7 mouse cellular contexts compared by ENCODE assay signal in genomic region chr8:73353794-73354179, GRCm38 (mm10). TPM values are rescaled to one million over a fixed set of nuclear protein-coding genes. Genes with fewer than 3 reads are reported as not detected.
DNase-seq lines count a peak whose midpoint lies in the region; ATAC-seq and TF ChIP-seq lines count a peak whose summit lies in the region.

No protein-coding gene starts in this region.

- peak overlapping the region; percentile 65 for H3K9ac ChIP-seq in lung, embryonic 16.5 days (ENCODE audit: low read length)
- H3K9ac ChIP-seq in forebrain, embryonic 13.5 days, result peak overlapping the region; percentile 74
- H3K9ac ChIP-seq in limb, embryonic 11.5 days (ENCODE audit: low read length), result peak overlapping the region; percentile 50

- peak; percentile 44 for ATAC-seq in lung, embryonic 16.5 days (ENCODE audit: low read depth)
- peak; percentile 39 for ATAC-seq in forebrain, embryonic 13.5 days
- ATAC-seq in limb, embryonic 11.5 days (ENCODE audit: insufficient number of reproducible peaks, low FRiP score, low TSS enrichment, low read depth), result peak; percentile 52

- H3K27ac ChIP-seq in lung, embryonic 16.5 days (ENCODE audit: low read length), result peak overlapping the region; percentile 68
- peak overlapping the region; percentile 87 for H3K27ac ChIP-seq in forebrain, embryonic 13.5 days
- H3K27ac ChIP-seq in limb, embryonic 11.5 days (replicated peaks; ENCODE audit: low read depth, low read length), result no peak overlapping the region
- H3K27ac ChIP-seq in small intestine, adult 2 months (ENCODE audit: insufficient read depth, low read depth, low read length), result peak overlapping the region; percentile 51

- H3K27me3 ChIP-seq in lung, embryonic 16.5 days (ENCODE audit: control insufficient read depth, insufficient read depth, low read depth, low read length), result no peaks in the 10 kb centered on the region
- no peaks in the 10 kb centered on the region for H3K27me3 ChIP-seq in forebrain, embryonic 13.5 days
- H3K27me3 ChIP-seq in limb, embryonic 11.5 days (ENCODE audit: control insufficient read depth, insufficient read depth, low read length), result no peaks in the 10 kb centered on the region
- peaks cover 5% of the 10 kb centered on the region for H3K27me3 ChIP-seq in small intestine, adult 2 months (ENCODE audit: control insufficient read depth, insufficient read depth, low read length)

- WGBS in lung, embryonic 16.5 days, result 0% methylated on average over 16 of the region's 16 CpGs
- WGBS in forebrain, embryonic 13.5 days, result under 1% methylated on average over 16 of the region's 16 CpGs
- WGBS in limb, embryonic 11.5 days, result under 1% methylated on average over 16 of the region's 16 CpGs
- under 1% methylated on average over 16 of the region's 16 CpGs for WGBS in small intestine, adult 2 months

- H3K9me3 ChIP-seq in lung, embryonic 16.5 days (ENCODE audit: control insufficient read depth, low read length), result no peaks in the 10 kb centered on the region
- H3K9me3 ChIP-seq in forebrain, embryonic 13.5 days (replicated peaks), result no peaks in the 10 kb centered on the region
- no peaks in the 10 kb centered on the region for H3K9me3 ChIP-seq in limb, embryonic 11.5 days (ENCODE audit: control insufficient read depth, low read length)

- no peak for TF ChIP-seq POLR2A in small intestine, adult 2 months (IDR thresholded peaks at IDR 0.05; ENCODE audit: low read depth, low read length)

- peak overlapping the region; percentile 86 for H3K4me3 ChIP-seq in lung, embryonic 16.5 days (ENCODE audit: low read length)
- peak overlapping the region; percentile 90 for H3K4me3 ChIP-seq in forebrain, embryonic 13.5 days
- H3K4me3 ChIP-seq in limb, embryonic 11.5 days (ENCODE audit: low read depth, low read length), result peak overlapping the region; percentile 82
- H3K4me3 ChIP-seq in small intestine, adult 2 months (ENCODE audit: low read depth, low read length), result peak overlapping the region; percentile 87

- TF ChIP-seq CTCF in small intestine, adult 2 months (IDR thresholded peaks at IDR 0.05; ENCODE audit: extremely low read depth, insufficient read length, insufficient replicate concordance, low read depth, low read length), result no peak

- H3K4me2 ChIP-seq in lung, embryonic 16.5 days (ENCODE audit: low read depth, low read length), result peak overlapping the region; percentile 69
- H3K4me2 ChIP-seq in forebrain, embryonic 13.5 days, result peak overlapping the region; percentile 78
- H3K4me2 ChIP-seq in limb, embryonic 11.5 days (ENCODE audit: low read depth, severe bottlenecking), result peak overlapping the region; percentile 86

- peaks cover 17% of the 10 kb centered on the region for H3K4me1 ChIP-seq in lung, embryonic 16.5 days (replicated peaks; ENCODE audit: control insufficient read depth, insufficient read depth, low read length)
- H3K4me1 ChIP-seq in forebrain, embryonic 13.5 days, result peaks cover 34% of the 10 kb centered on the region
- H3K4me1 ChIP-seq in limb, embryonic 11.5 days (ENCODE audit: control insufficient read depth, insufficient read depth, low read length), result no peaks in the 10 kb centered on the region
- peaks cover 6% of the 10 kb centered on the region; the same call in 1 of the 2 replicates for H3K4me1 ChIP-seq in small intestine, adult 2 months (ENCODE audit: control insufficient read depth, insufficient read depth, insufficient read length, low read length)

- no peaks in the 10 kb centered on the region for H3K36me3 ChIP-seq in lung, embryonic 16.5 days (ENCODE audit: control insufficient read depth, insufficient read depth, low read length)
- H3K36me3 ChIP-seq in forebrain, embryonic 13.5 days (ENCODE audit: poor library complexity, severe bottlenecking), result no peaks in the 10 kb centered on the region
- no peaks in the 10 kb centered on the region for H3K36me3 ChIP-seq in limb, embryonic 11.5 days (ENCODE audit: control insufficient read depth, insufficient read depth, low read length)
- no peaks in the 10 kb centered on the region for H3K36me3 ChIP-seq in small intestine, adult 2 months (ENCODE audit: control insufficient read depth, insufficient read depth, low read length)

- DNase-seq in lung, adult 18-20 months, result no peak
- no peak for DNase-seq in limb, embryonic 11.5 days (ENCODE audit: low spot score)
- no peak for DNase-seq in thymus, postnatal 10 days (ENCODE audit: low spot score in 2 of 2)
- no peak for DNase-seq in cerebellum, postnatal 10 days

RNA-seq across cellular contexts. Expression of gene Large1, which starts 0.4 kb away (rescaled TPM):
- polyA plus RNA-seq in lung, embryonic 16.5 days (2015; fragmentation: Nextera tagmentation; extraction: Ambion mirVana), result 5.1 and 5.5 TPM in 2 replicates
- polyA plus RNA-seq in forebrain, embryonic 13.5 days (2015; fragmentation: Nextera tagmentation; extraction: Ambion mirVana), result 10.5 and 13.0 TPM in 2 replicates
- polyA plus RNA-seq in limb, embryonic 11.5 days (2014; fragmentation: Nextera tagmentation; extraction: Ambion mirVana), result 5.7 and 6.6 TPM in 2 replicates
- 2.3 and 4.5 TPM in 2 replicates for polyA plus RNA-seq in small intestine, adult 2 months (2012; rRNA removed)
